Mouse (Mus musculus): ENCODE measurements around the gene Zfp827.

Zfp827 gene

DNA sequence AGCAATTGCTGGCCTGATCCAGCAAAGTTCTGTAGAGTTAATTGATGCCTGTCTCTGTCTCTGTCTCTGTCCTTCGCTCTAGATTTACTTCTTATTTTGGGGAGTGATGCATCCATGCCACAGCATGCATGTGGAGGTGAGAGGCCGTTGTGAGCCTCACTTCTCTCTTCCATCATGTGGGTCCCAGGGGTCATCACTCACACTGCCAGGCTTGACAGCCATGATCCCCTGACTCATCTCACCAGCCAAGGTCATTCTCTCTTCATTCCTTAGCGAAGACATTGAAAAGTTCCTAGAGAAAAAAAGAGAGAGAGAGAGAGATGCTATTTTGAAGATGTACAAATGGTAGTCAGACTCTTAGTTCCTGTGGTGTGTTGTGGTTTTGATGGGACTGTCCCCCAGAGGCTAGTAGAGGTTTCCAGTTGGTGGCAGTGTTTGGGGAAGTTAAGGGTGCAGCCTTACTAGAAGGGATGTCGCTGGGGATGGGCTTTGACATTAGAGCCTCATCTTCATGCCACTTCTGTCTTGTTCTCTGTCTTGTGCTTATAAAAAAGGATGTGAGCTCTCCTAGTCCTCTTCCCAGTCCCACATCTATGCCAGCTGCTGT, 133.0 kb downstream of the Zfp827 start:
- no peak for DNase-seq

- peak; percentile 96 for DNase-seq
Observed at GRCm38 (mm10) chr8:79162533-79163308, 134.5 kb downstream of the Zfp827 start.

DNA sequence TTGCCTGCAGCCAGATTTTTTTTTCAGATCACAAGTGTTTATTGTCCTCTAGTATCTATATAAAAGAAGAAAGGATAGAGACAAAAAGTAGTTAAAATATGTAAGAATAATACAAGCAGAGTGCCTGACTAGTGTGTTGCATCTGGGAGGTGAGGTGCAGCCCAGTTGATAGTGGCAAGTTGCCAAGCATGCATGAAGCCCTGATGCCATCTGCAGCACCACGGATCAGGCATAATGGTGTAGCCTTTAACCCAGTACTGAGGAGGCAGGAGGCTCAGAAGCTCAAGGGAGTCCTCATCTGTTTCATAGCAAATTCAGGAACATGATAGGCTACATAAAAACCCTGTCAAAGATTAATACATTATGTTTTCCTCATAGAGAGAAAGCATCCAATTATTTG, 136.1 kb downstream of the Zfp827 start:
- DNase-seq: no peak

DNA sequence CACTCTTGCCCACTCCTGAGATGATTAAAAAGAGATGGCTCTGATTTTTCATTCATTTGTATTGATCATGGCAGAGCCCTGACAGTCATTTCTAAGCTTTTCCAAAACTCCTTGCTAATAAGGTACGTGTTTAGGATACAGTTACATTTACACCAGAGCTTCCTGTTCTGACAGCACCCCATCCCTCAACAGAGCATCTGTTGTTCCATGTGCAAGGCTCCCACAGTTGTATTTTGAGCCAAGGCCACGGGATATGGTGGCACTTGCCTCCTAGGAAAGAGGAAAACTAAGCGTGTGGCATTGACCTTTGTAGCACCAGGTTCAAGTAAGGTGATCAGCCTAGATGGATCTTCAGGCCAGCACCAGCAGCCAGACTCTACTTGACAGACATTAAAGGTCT, 137.0 kb downstream of the Zfp827 start:
- no peak for DNase-seq

- DNase-seq: no peak
Observed at GRCm38 (mm10) chr8:79173606-79174005, 145.4 kb downstream of the Zfp827 start.

DNA sequence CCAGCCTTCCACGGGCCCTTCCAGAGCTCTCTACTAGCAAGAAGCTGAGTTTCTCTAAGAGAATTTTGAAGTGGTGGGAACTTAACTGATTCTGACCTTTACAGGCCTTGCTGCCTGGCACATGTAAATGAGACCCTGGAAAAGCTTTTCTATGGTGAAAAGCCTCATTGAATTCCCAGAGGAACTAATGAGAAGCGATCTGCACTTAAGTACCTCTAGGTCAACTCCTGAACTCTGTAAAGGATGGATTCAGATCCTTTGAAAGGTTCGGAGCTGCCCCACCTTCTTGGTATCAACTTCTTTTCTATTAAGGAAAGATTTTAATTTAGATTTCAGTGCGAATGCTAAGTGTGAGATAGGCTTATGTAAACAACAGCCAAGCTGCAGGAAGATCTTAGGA, 147.8 kb downstream of the Zfp827 start:
- DNase-seq: no peak

DNA sequence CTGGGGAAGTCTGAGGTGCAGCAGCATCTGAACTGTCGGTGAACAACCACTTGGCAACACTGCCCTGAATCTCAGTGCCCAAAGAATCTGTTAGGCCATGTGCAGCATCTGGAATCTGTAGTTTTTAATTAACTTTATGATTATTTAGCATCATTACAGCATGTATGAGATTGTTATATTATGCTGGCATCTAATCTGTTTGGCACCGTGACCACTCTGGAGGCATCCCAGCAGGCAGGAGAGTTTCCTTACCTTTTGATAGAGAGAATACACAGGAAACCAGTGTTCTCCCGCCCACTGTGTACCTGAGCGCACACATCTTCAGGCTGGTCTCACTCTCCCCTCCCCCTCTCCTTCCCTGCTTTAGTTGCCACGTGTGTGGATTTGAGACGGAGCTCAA, 151.4 kb downstream of the Zfp827 start:
- DNase-seq: no peak

DNA sequence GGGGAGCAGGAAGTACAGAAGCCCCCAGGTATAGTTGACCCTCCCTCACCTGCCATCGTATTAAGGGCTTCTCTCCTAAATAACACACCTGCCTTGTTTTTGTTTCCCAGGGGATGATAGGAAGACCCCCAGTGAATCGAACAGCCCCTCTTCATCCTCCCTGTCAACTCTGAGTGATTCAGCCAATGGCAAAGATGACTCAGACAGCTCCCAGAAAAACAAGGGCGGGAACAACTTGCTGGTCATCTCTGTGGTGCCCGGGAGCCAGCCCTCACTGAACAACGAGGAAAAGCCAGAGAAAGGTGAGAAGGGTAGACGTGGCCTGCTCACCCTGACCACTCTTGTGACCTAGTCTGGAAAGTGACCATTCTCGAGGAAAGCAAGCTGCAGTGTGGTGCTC, 157.3 kb downstream of the Zfp827 start:
- DNase-seq: no peak

- no peak for DNase-seq
Observed at GRCm38 (mm10) chr8:79190071-79190470, 161.8 kb downstream of the Zfp827 start.

- no peak for DNase-seq
Observed at GRCm38 (mm10) chr8:79196481-79196880, 168.2 kb downstream of the Zfp827 start.

DNA sequence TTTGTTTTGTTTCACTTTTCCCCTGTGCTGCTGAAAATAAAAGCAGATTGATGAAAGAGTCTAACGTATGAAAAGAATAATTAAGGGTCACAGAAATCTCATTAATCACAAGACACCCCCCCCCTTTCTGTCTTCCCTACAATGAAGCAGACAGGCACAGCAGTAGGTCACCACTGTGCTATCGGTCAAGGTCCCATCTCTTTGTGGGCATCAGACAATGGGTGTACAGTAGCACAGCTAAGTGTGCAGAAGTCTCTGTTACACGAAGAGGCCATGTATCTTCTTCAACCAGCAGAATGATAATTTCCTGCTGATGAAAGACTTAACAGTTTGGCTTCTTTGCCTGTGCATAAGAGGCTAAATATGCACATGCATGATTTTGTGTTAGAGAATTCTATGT, 170.4 kb downstream of the Zfp827 start:
- DNase-seq: no peak

DNA sequence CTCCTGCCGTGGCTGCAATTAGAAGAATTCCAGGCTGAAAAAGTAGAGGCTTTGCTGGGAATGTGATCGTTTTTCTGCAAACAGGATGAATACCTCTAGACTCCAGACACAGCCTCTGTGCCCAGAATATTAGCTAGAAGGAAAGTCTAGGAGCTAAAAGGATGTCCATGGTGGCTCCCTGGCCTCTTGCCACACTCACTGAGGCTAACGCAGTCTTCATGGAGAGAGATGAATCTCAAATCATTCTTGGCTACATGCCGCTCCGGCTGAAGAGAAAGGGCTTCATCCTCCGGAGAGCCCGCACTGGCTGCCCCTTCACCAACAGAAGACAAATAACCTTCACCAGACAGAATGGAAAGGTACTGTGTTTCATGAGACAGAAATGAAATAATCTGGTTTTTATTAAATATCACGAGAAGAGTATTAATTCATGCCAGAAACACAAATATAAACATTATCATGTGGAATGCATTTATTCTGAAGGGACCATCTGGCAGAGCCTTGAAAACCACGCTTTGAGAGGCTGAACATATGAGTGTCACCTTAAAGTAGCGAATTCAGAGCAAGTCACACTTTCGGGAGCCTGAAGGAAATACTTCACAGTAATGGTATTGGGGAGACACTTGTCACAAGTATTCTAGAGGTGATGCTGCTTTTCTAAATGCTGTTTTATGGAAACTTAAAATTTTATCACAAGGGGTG, 173.4 kb downstream of the Zfp827 start:
- no peak for DNase-seq

DNA sequence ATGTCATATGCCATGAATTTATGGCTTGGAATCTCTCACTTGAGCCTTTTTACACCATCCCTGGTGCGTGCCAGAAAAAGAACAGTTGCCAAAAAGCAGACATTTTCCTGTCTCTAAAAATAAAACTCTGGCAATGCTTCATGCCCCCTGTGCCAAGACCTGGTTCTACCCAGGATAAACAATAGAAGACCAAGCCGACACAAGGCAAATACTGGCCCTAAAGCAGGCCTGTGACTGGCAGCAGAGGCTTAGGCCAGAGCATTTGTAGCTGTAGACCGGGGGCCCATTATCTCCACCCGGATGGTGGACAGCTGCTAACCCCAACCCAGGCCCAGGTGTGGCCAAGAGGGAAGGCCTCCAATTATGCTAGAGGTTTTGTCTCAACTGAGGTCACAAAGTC, 178.7 kb downstream of the Zfp827 start:
- DNase-seq: peak; percentile 22

- no peak for DNase-seq
Observed at GRCm38 (mm10) chr8:79208181-79208580, 179.9 kb downstream of the Zfp827 start.

- DNase-seq: peak; percentile 25
Observed at GRCm38 (mm10) chr8:79208691-79209640, 180.7 kb downstream of the Zfp827 start.

DNA sequence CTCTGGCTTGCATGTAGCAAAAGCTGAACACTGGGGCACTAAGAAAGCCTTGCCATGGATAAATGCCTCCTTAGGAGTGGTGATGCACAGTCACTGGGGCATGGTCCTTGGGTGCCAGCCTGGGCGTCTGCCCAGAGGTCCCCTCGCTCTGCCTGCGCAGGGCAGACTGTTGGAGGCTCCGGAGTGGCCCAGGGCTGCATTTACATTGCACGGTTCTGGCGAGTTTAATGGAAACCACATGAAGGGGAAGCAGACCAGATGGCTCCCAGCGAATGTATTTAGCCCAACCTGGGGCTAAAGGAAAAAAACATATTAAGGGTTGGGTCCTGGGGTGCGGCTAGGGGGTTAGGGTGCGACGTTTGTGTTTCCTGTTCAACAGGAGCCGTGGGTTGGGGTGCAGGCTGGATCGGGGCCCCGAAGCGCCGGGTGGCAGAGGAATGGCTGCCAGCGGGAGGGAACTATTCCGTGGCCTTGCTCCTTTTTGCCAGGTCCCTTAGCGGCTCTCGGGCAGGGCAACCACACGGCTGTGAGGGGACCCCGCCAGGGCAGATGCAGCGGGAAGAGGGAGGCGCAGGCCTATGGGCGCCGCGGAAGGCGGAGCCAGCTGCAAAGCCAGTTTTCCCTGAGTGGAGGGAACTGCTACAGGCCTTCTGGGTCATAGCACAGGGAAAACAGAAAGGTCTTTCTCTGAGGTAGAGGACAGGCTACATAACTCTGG, 181.6 kb downstream of the Zfp827 start:
- no peak for DNase-seq

- DNase-seq: no peak
Observed at GRCm38 (mm10) chr8:79211630-79212029, 183.4 kb downstream of the Zfp827 start.

GRCm38 (mm10) chr8:79222106-79222751, 194.0 kb downstream of the Zfp827 start:
- DNase-seq: no peak

GRCm38 (mm10) chr8:79222752-79223141, 194.5 kb downstream of the Zfp827 start:
- no peak for DNase-seq

- no peak for DNase-seq
Observed at GRCm38 (mm10) chr8:79224363-79224762, 196.1 kb downstream of the Zfp827 start.

- DNase-seq: no peak
Observed at GRCm38 (mm10) chr8:79225586-79225985, 197.3 kb downstream of the Zfp827 start.

DNA sequence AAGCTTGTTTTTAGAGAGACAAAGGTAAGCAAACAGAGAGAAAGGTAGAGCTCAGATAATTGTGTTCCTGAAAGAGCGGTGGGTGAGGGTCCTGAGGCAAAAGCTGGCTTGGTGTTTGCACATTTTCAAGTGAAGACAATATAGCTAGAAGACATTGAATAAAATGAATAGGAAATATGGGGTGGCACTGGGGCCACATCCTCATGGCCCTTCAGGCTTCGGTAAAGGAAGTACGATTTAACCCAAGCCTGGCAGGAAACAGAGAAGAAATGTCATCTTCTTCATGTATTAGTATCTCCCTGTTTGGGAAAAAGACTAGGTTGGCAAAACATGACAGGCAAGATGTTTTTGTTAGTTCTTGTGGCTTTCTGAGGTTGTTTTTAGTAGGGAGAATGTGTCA, 197.8 kb downstream of the Zfp827 start:
- DNase-seq: no peak

Data from kidney, adult 9 months (tissue).